Mouse (Mus musculus) ES-Bruce4 (cell line): ENCODE results near the gene Rgs10.
A peak's percentile ranks its signal among the peaks of the same experiment; 100 is the strongest.

Source experiments
- CTCF ChIP-seq: IDR thresholded peaks from one replicate; pipeline ENCODE4 v1.8.1; 2011; ENCODE audit warnings: low read depth, low read length
- EP300 ChIP-seq: IDR thresholded peaks from 2 replicates; pipeline ENCODE4 v1.6.1; 2011; ENCODE audit warnings: low read depth, low read length; ENCODE audit not compliant: insufficient read depth
- POLR2A ChIP-seq: IDR thresholded peaks from one replicate; pipeline ENCODE4 v1.8.1; 2011; ENCODE audit warnings: low read length; ENCODE audit not compliant: insufficient read depth

DNA sequence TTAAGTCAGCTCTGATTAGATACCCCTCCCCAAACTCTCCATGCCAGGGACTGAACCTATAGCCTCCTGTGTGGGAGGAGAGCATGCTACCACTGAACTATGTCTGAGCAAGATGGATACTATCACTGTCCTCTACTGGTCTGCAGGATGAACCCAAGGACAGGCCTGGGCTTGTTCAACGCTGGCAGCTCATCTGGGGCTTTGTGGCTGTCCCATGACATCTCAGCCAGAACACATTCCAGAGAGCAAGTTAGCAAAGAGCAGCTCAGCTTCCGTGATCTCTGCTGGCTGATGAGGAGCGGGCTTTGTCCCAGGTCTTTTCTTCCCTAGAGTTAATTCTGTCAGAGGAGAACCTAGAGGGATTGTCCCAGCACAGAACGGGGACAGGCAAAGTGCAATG, 55.6 kb downstream of the Rgs10 start:
- TF ChIP-seq CTCF: no peak
- no peak for TF ChIP-seq POLR2A
- TF ChIP-seq EP300: 0 out of 2 replicates have a peak, but pooled peaks have one; percentile 13
